Mouse (Mus musculus): Measurements from ENCODE around the gene Zg16. TPM values are rescaled to one million over a fixed set of nuclear protein-coding genes. Genes with fewer than 3 reads are reported as not detected.
A peak's percentile ranks its signal among the peaks of the same experiment; 100 is the strongest.

Zg16 gene
- polyA plus RNA-seq, 1 experiment from 2014 or later: not detected

- DNase-seq (ENCODE audit: low spot score): no peak
- Histone ChIP-seq H3K36me3 (no peaks in the 10 kb centered on the region), H3K27me3 (ENCODE audit: insufficient read depth, poor library complexity, severe bottlenecking) (no peaks in the 10 kb centered on the region), H3K4me3 (no peak overlapping the region), H3K9me3 (no peaks in the 10 kb centered on the region), H3K4me1 (replicated peaks) (no peaks in the 10 kb centered on the region), H3K27ac (no peak overlapping the region)
- WGBS: 63% methylated on average over 3 of the region's 3 CpGs
Observed at GRCm38 (mm10) chr7:127080045-127080444, 7.1 kb downstream of the Zg16 start.

- no peak for DNase-seq (ENCODE audit: low spot score)
- H3K4me1 ChIP-seq (replicated peaks): no peaks in the 10 kb centered on the region
- WGBS: 88% methylated on average over 3 of the region's 3 CpGs
- no peak overlapping the region for H3K4me3 ChIP-seq
- H3K27ac ChIP-seq: no peak overlapping the region
- H3K9me3 ChIP-seq: no peaks in the 10 kb centered on the region
- H3K36me3 ChIP-seq: no peaks in the 10 kb centered on the region
- no peaks in the 10 kb centered on the region for H3K27me3 ChIP-seq (ENCODE audit: insufficient read depth, poor library complexity, severe bottlenecking)
Observed at GRCm38 (mm10) chr7:127077692-127078091, 9.4 kb downstream of the Zg16 start.

- Histone ChIP-seq H3K9me3 (no peaks in the 10 kb centered on the region), H3K27ac (no peak overlapping the region), H3K36me3 (no peaks in the 10 kb centered on the region), H3K4me1 (replicated peaks) (no peaks in the 10 kb centered on the region), H3K4me3 (no peak overlapping the region), H3K27me3 (ENCODE audit: insufficient read depth, poor library complexity, severe bottlenecking) (no peaks in the 10 kb centered on the region)
- DNase-seq (ENCODE audit: low spot score): no peak
- WGBS: 96% methylated on average over 5 of the region's 5 CpGs
Observed at GRCm38 (mm10) chr7:127076188-127076587, 10.9 kb downstream of the Zg16 start.

GRCm38 (mm10) chr7:127073221-127073620 lies 13.9 kb downstream of the Zg16 start:
- Histone ChIP-seq H3K36me3 (no peaks in the 10 kb centered on the region), H3K4me3 (no peak overlapping the region), H3K27ac (no peak overlapping the region), H3K9me3 (no peaks in the 10 kb centered on the region), H3K27me3 (ENCODE audit: insufficient read depth, poor library complexity, severe bottlenecking) (no peaks in the 10 kb centered on the region), H3K4me1 (replicated peaks) (no peaks in the 10 kb centered on the region)
- DNase-seq (ENCODE audit: low spot score): no peak
- 86% methylated on average over 4 of the region's 4 CpGs for WGBS

DNA sequence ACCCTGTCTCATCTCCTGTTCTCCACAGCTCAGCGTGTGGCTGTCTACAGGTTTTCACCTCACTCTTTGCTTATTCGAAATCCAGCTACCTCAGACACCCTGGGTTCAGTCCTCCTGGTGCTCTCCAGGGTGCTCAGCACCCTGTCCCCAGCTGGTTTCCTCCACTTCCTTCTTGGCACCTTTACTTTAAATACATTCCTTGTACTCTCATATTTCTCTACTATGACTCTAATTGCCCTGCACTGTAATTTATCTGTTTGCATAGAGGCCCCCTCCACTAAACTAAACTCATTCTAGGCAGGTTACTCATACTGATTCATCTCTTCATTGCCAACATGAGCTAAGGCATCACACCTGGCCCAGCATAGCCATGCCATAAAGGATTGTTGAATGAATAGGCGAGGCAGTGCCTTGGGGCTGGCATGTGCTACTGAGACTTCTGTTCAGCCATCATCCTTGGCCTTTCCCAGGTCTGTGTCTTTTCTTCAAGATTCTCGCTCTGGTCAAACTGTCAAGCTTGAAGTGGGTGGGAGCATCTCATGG lies 16.2 kb downstream of the Zg16 start:
- Histone ChIP-seq H3K36me3 (no peaks in the 10 kb centered on the region), H3K27ac (no peak overlapping the region)
- WGBS: 74% methylated on average over 4 of the region's 4 CpGs

GRCm38 (mm10) chr7:127066317-127066716 lies 20.8 kb downstream of the Zg16 start:
- Histone ChIP-seq H3K27me3 (ENCODE audit: insufficient read depth, poor library complexity, severe bottlenecking) (no peaks in the 10 kb centered on the region), H3K9me3 (no peaks in the 10 kb centered on the region), H3K27ac (no peak overlapping the region), H3K4me1 (replicated peaks) (no peaks in the 10 kb centered on the region), H3K36me3 (no peaks in the 10 kb centered on the region), H3K4me3 (no peak overlapping the region)
- 83% methylated on average over 4 of the region's 4 CpGs for WGBS
- DNase-seq (ENCODE audit: low spot score): no peak

More for the DNA sequence above, 16.2 kb downstream of the Zg16 start:
- Histone ChIP-seq H3K4me3 (no peak overlapping the region), H3K27me3 (ENCODE audit: insufficient read depth, poor library complexity, severe bottlenecking) (no peaks in the 10 kb centered on the region), H3K4me1 (replicated peaks) (no peaks in the 10 kb centered on the region), H3K9me3 (no peaks in the 10 kb centered on the region)
- no peak for DNase-seq (ENCODE audit: low spot score)

GRCm38 (mm10) chr7:127065538-127065937 lies 21.6 kb downstream of the Zg16 start:
- Histone ChIP-seq H3K27me3 (ENCODE audit: insufficient read depth, poor library complexity, severe bottlenecking) (no peaks in the 10 kb centered on the region), H3K4me3 (no peak overlapping the region), H3K4me1 (replicated peaks) (no peaks in the 10 kb centered on the region), H3K27ac (no peak overlapping the region), H3K9me3 (no peaks in the 10 kb centered on the region), H3K36me3 (no peaks in the 10 kb centered on the region)
- 86% methylated on average over 6 of the region's 6 CpGs for WGBS
- DNase-seq (ENCODE audit: low spot score): no peak

DNA sequence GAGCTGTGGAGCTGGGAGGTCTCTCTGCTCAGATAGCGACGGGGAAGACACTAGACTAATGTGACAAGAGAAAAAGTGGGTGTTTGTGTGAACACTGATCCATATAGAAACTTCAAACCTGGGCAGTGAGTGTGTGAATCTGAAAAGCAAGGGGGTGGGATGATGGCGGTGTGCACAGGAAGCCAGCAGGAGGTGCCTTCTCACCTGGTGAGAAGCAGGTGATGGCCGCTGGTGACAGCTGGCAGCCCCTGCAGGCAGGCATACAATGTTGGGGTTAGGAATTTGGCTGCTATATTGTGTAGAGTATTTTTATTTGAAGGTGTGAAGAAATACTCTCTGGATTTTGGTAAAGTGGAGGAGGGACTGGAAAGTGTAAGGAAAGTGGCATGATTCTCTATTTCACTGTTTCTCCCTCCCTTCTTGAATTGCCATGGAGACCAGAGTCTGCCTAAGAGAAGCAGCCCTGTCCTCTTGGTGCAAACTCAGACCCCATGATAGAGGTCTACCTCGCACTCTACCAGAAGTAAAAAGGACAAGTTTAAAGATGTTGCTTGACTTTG lies 32.0 kb downstream of the Zg16 start:
- DNase-seq (ENCODE audit: low spot score): no peak
- Histone ChIP-seq H3K36me3 (no peaks in the 10 kb centered on the region), H3K27me3 (ENCODE audit: insufficient read depth, poor library complexity, severe bottlenecking) (no peaks in the 10 kb centered on the region), H3K4me3 (no peak overlapping the region), H3K4me1 (replicated peaks) (no peaks in the 10 kb centered on the region), H3K27ac (no peak overlapping the region), H3K9me3 (no peaks in the 10 kb centered on the region)
- WGBS: 77% methylated on average over 5 of the region's 5 CpGs

DNA sequence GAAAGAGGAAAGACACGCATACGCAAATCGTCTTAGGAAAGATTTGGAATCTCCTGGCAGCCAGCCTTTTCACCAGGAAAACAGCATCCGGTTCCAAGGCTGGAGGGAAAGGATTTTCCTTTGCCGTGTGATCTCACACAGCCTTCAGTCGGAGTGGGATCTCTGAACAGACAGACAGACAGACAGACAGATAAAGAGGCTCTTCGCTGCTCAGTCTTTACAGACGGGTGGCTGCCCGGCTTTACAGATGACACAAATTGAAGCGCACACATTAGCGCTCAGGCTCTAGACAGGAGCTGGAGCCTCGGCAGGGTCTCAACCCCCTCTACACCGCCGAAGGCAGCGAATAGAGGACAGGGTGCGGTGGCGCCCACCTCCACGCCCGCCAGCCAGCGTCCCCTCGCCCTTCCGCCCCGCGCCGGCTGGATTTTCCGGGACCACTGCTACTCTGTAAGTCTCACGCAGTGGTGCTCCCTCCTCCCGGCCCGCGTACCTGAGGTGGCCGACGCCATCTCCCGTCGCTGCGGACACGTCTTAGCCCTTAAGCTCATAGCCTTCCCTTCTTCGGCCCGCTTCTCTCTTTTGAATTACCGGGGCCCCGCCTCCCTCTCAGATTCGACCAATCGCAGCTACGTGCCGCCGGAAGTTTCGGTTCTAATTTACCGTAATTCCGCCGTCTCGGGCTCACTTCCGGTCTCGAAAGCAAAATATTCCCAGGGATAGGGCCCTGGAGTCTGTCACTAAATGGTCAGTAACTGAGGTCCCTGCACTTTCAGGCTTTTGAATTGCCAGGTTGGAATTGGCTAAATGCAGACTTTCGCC lies 45.1 kb downstream of the Zg16 start, which contains the start of gene Kif22:
Gene Kif22 (minus strand): TSS at position 621 of the 822 bp plus-strand sequence.
- Histone ChIP-seq H3K9me3 (no peaks in the 10 kb centered on the region), H3K4me1 (replicated peaks) (peaks cover 23% of the 10 kb centered on the region), H3K4me3 (peak within 1 kb of the TSS; percentile 96), H3K27ac (peak within 1 kb of the TSS; percentile 96), H3K36me3 (peaks cover 34% of the 10 kb centered on the region), H3K27me3 (ENCODE audit: insufficient read depth, poor library complexity, severe bottlenecking) (no peaks in the 10 kb centered on the region)
- DNase-seq (ENCODE audit: low spot score): peak; percentile 92
- WGBS: under 1% methylated on average over 53 of the region's 53 CpGs

- peaks cover 86% of the 10 kb centered on the region for H3K36me3 ChIP-seq
- no peak overlapping the region for H3K27ac ChIP-seq
- H3K9me3 ChIP-seq: no peaks in the 10 kb centered on the region
- 81% methylated on average over 1 of the region's 1 CpGs for WGBS
- DNase-seq (ENCODE audit: low spot score): no peak
- no peak overlapping the region for H3K4me3 ChIP-seq
- H3K4me1 ChIP-seq (replicated peaks): peaks cover 17% of the 10 kb centered on the region
- no peaks in the 10 kb centered on the region for H3K27me3 ChIP-seq (ENCODE audit: insufficient read depth, poor library complexity, severe bottlenecking)
Observed at GRCm38 (mm10) chr7:127031244-127031643, 55.9 kb downstream of the Zg16 start.

DNA sequence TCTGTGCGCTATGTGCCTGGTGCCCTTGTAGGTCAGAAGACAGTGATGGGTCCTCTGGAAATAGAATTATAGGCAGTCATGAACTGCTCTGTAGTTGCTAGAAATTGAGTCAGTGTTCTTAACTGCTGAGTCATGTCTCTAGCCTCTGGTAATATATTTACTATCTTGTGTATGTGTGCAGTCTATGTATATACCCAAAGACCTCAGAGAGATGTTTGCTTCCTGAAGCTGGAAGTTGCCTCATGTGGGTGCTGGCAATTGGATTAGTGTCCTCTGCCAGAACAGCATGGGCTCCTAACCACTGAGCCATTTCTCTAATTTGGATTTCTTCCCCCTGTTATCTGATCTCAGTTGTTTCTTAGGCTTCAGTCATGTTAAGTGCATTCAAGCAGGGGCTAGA lies 57.0 kb downstream of the Zg16 start:
- WGBS: 100% methylated on average over 1 of the region's 1 CpGs

DNA sequence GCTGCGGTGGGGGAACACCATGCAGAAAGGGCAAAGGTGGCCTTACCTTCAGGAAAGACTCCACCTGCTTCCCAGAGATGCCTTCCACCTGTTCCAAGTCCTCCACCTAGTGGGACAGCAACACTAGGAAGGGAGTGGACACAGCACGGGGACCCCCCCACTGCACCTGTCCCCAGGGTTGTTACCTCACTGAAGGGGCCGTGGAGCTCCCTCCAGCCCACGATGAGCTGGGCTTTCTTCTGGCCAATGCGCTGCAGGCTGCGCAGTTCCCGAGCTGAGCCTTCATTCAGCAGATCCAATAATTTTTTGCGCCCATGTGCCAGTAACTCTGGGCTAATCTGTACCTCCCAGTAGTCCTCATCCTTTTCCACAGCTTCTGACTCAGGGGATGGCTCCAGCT lies 59.2 kb downstream of the Zg16 start:
- Histone ChIP-seq H3K36me3 (peaks cover 81% of the 10 kb centered on the region), H3K4me3 (peak overlapping the region; percentile 90), H3K9me3 (no peaks in the 10 kb centered on the region), H3K27me3 (ENCODE audit: insufficient read depth, poor library complexity, severe bottlenecking) (no peaks in the 10 kb centered on the region), H3K27ac (peak overlapping the region; percentile 100), H3K4me1 (replicated peaks) (peaks cover 43% of the 10 kb centered on the region)
- DNase-seq (ENCODE audit: low spot score): no peak
- WGBS: 79% methylated on average over 8 of the region's 8 CpGs

More for the DNA sequence above, 57.0 kb downstream of the Zg16 start:
- Histone ChIP-seq H3K4me1 (replicated peaks) (peaks cover 20% of the 10 kb centered on the region), H3K36me3 (peaks cover 81% of the 10 kb centered on the region), H3K4me3 (no peak overlapping the region), H3K9me3 (no peaks in the 10 kb centered on the region), H3K27me3 (ENCODE audit: insufficient read depth, poor library complexity, severe bottlenecking) (no peaks in the 10 kb centered on the region), H3K27ac (no peak overlapping the region)
- no peak for DNase-seq (ENCODE audit: low spot score)
